Mouse (Mus musculus): Measurements from ENCODE around the gene Plxna4. TPM values are rescaled to one million over a fixed set of nuclear protein-coding genes. Genes with fewer than 3 reads are reported as not detected.
A peak's percentile ranks its signal among the peaks of the same experiment; 100 is the strongest.

The Plxna4 gene
- polyA plus RNA-seq, 1 experiment from 2014 or later: 4.1 TPM

- WGBS: 17% methylated on average over 8 of the region's 8 CpGs
- no peak overlapping the region for H3K9ac ChIP-seq (ENCODE audit: low read length)
- H3K4me1 ChIP-seq (ENCODE audit: control insufficient read depth, insufficient read depth, low read length): no peaks in the 10 kb centered on the region; the same call in 1 of the 2 replicates
- ATAC-seq (ENCODE audit: insufficient number of reproducible peaks, low FRiP score, low TSS enrichment, low read depth) (no peak), DNase-seq (ENCODE audit: low spot score) (no peak)
- no peak overlapping the region for H3K4me3 ChIP-seq (ENCODE audit: low read depth, low read length)
- no peaks in the 10 kb centered on the region for H3K27me3 ChIP-seq (ENCODE audit: control insufficient read depth, insufficient read depth, low read length)
- no peak overlapping the region for H3K27ac ChIP-seq (replicated peaks; ENCODE audit: low read depth, low read length)
- no peaks in the 10 kb centered on the region for H3K36me3 ChIP-seq (ENCODE audit: control insufficient read depth, insufficient read depth, low read length)
- no peak overlapping the region for H3K4me2 ChIP-seq (ENCODE audit: low read depth, severe bottlenecking)
- H3K9me3 ChIP-seq (ENCODE audit: control insufficient read depth, low read length): no peaks in the 10 kb centered on the region
These were observed 249.5 kb downstream of the Plxna4 start for GRCm38 (mm10) chr6:32338416-32338943.

- DNase-seq (ENCODE audit: low spot score): no peak
- no peak overlapping the region for H3K9ac ChIP-seq (ENCODE audit: low read length)
- no peaks in the 10 kb centered on the region for H3K9me3 ChIP-seq (ENCODE audit: control insufficient read depth, low read length)
- H3K27me3 ChIP-seq (ENCODE audit: control insufficient read depth, insufficient read depth, low read length): no peaks in the 10 kb centered on the region
- H3K4me2 ChIP-seq (ENCODE audit: low read depth, severe bottlenecking): no peak overlapping the region
- H3K4me1 ChIP-seq (ENCODE audit: control insufficient read depth, insufficient read depth, low read length): 0 out of 2 replicates have a peak, but pooled peaks cover 3% of the 10 kb centered on the region
- H3K36me3 ChIP-seq (ENCODE audit: control insufficient read depth, insufficient read depth, low read length): no peaks in the 10 kb centered on the region
- no peak for ATAC-seq (ENCODE audit: insufficient number of reproducible peaks, low FRiP score, low TSS enrichment, low read depth)
- H3K4me3 ChIP-seq (ENCODE audit: low read depth, low read length): no peak overlapping the region
- no peak overlapping the region for H3K27ac ChIP-seq (replicated peaks; ENCODE audit: low read depth, low read length)
These were observed 256.7 kb downstream of the Plxna4 start for GRCm38 (mm10) chr6:32331281-32331680.

GRCm38 (mm10) chr6:32330034-32330795 is 257.8 kb downstream of the Plxna4 start:
- WGBS: 74% methylated on average over 9 of the region's 9 CpGs
- DNase-seq (ENCODE audit: low spot score) (no peak), ATAC-seq (ENCODE audit: insufficient number of reproducible peaks, low FRiP score, low TSS enrichment, low read depth) (no peak)
- Histone ChIP-seq H3K4me1 (ENCODE audit: control insufficient read depth, insufficient read depth, low read length) (0 out of 2 replicates have a peak, but pooled peaks cover 3% of the 10 kb centered on the region), H3K4me3 (ENCODE audit: low read depth, low read length) (no peak overlapping the region), H3K27me3 (ENCODE audit: control insufficient read depth, insufficient read depth, low read length) (no peaks in the 10 kb centered on the region), H3K36me3 (ENCODE audit: control insufficient read depth, insufficient read depth, low read length) (no peaks in the 10 kb centered on the region), H3K9ac (ENCODE audit: low read length) (no peak overlapping the region), H3K4me2 (ENCODE audit: low read depth, severe bottlenecking) (no peak overlapping the region), H3K27ac (replicated peaks; ENCODE audit: low read depth, low read length) (no peak overlapping the region), H3K9me3 (ENCODE audit: control insufficient read depth, low read length) (no peaks in the 10 kb centered on the region)

GRCm38 (mm10) chr6:32328028-32328427 is 260.0 kb downstream of the Plxna4 start:
- H3K9ac ChIP-seq (ENCODE audit: low read length): no peak overlapping the region
- no peak overlapping the region for H3K27ac ChIP-seq (replicated peaks; ENCODE audit: low read depth, low read length)
- no peaks in the 10 kb centered on the region for H3K9me3 ChIP-seq (ENCODE audit: control insufficient read depth, low read length)
- no peak overlapping the region for H3K4me3 ChIP-seq (ENCODE audit: low read depth, low read length)
- no peaks in the 10 kb centered on the region for H3K36me3 ChIP-seq (ENCODE audit: control insufficient read depth, insufficient read depth, low read length)
- WGBS: 7% methylated on average over 8 of the region's 8 CpGs
- 0 out of 2 replicates have a peak, but pooled peaks cover 3% of the 10 kb centered on the region for H3K4me1 ChIP-seq (ENCODE audit: control insufficient read depth, insufficient read depth, low read length)
- peak; percentile 87 for DNase-seq (ENCODE audit: low spot score)
- no peak overlapping the region for H3K4me2 ChIP-seq (ENCODE audit: low read depth, severe bottlenecking)
- ATAC-seq (ENCODE audit: insufficient number of reproducible peaks, low FRiP score, low TSS enrichment, low read depth): peak; percentile 9; the same call in 1 of the 2 replicates
- H3K27me3 ChIP-seq (ENCODE audit: control insufficient read depth, insufficient read depth, low read length): no peaks in the 10 kb centered on the region

- DNase-seq (ENCODE audit: low spot score) (no peak), ATAC-seq (ENCODE audit: insufficient number of reproducible peaks, low FRiP score, low TSS enrichment, low read depth) (no peak)
- Histone ChIP-seq H3K36me3 (ENCODE audit: control insufficient read depth, insufficient read depth, low read length) (no peaks in the 10 kb centered on the region), H3K27me3 (ENCODE audit: control insufficient read depth, insufficient read depth, low read length) (no peaks in the 10 kb centered on the region), H3K27ac (replicated peaks; ENCODE audit: low read depth, low read length) (no peak overlapping the region), H3K4me3 (ENCODE audit: low read depth, low read length) (no peak overlapping the region), H3K4me1 (ENCODE audit: control insufficient read depth, insufficient read depth, low read length) (0 out of 2 replicates have a peak, but pooled peaks cover 3% of the 10 kb centered on the region), H3K9ac (ENCODE audit: low read length) (no peak overlapping the region), H3K9me3 (ENCODE audit: control insufficient read depth, low read length) (no peaks in the 10 kb centered on the region), H3K4me2 (ENCODE audit: low read depth, severe bottlenecking) (no peak overlapping the region)
- WGBS: 25% methylated on average over 5 of the region's 5 CpGs
These were observed 260.8 kb downstream of the Plxna4 start for GRCm38 (mm10) chr6:32327173-32327572.

GRCm38 (mm10) chr6:32326406-32326805 is 261.6 kb downstream of the Plxna4 start:
- Histone ChIP-seq H3K36me3 (ENCODE audit: control insufficient read depth, insufficient read depth, low read length) (no peaks in the 10 kb centered on the region), H3K4me1 (ENCODE audit: control insufficient read depth, insufficient read depth, low read length) (0 out of 2 replicates have a peak, but pooled peaks cover 3% of the 10 kb centered on the region), H3K4me2 (ENCODE audit: low read depth, severe bottlenecking) (no peak overlapping the region), H3K9me3 (ENCODE audit: control insufficient read depth, low read length) (no peaks in the 10 kb centered on the region), H3K27me3 (ENCODE audit: control insufficient read depth, insufficient read depth, low read length) (no peaks in the 10 kb centered on the region), H3K27ac (replicated peaks; ENCODE audit: low read depth, low read length) (no peak overlapping the region), H3K4me3 (ENCODE audit: low read depth, low read length) (no peak overlapping the region), H3K9ac (ENCODE audit: low read length) (no peak overlapping the region)
- no peak for DNase-seq (ENCODE audit: low spot score)
- WGBS: 87% methylated on average over 5 of the region's 5 CpGs
- no peak for ATAC-seq (ENCODE audit: insufficient number of reproducible peaks, low FRiP score, low TSS enrichment, low read depth)

GRCm38 (mm10) chr6:32325851-32326250 is 262.1 kb downstream of the Plxna4 start:
- no peaks in the 10 kb centered on the region for H3K9me3 ChIP-seq (ENCODE audit: control insufficient read depth, low read length)
- DNase-seq (ENCODE audit: low spot score): no peak
- no peak for ATAC-seq (ENCODE audit: insufficient number of reproducible peaks, low FRiP score, low TSS enrichment, low read depth)

GRCm38 (mm10) chr6:32321187-32321586 is 266.8 kb downstream of the Plxna4 start:
- no peak overlapping the region for H3K9ac ChIP-seq (ENCODE audit: low read length)
- H3K27ac ChIP-seq (replicated peaks; ENCODE audit: low read depth, low read length): no peak overlapping the region
- H3K9me3 ChIP-seq (ENCODE audit: control insufficient read depth, low read length): no peaks in the 10 kb centered on the region
- H3K27me3 ChIP-seq (ENCODE audit: control insufficient read depth, insufficient read depth, low read length): no peaks in the 10 kb centered on the region
- no peaks in the 10 kb centered on the region for H3K36me3 ChIP-seq (ENCODE audit: control insufficient read depth, insufficient read depth, low read length)
- 73% methylated on average over 3 of the region's 3 CpGs for WGBS
- DNase-seq (ENCODE audit: low spot score) (no peak), ATAC-seq (ENCODE audit: insufficient number of reproducible peaks, low FRiP score, low TSS enrichment, low read depth) (no peak)
- H3K4me1 ChIP-seq (ENCODE audit: control insufficient read depth, insufficient read depth, low read length): no peaks in the 10 kb centered on the region
- no peak overlapping the region for H3K4me3 ChIP-seq (ENCODE audit: low read depth, low read length)
- no peak overlapping the region for H3K4me2 ChIP-seq (ENCODE audit: low read depth, severe bottlenecking)

More at GRCm38 (mm10) chr6:32325851-32326250, 262.1 kb downstream of the Plxna4 start:
- 0 out of 2 replicates have a peak, but pooled peaks cover 3% of the 10 kb centered on the region for H3K4me1 ChIP-seq (ENCODE audit: control insufficient read depth, insufficient read depth, low read length)
- no peak overlapping the region for H3K27ac ChIP-seq (replicated peaks; ENCODE audit: low read depth, low read length)
- 84% methylated on average over 7 of the region's 7 CpGs for WGBS
- H3K36me3 ChIP-seq (ENCODE audit: control insufficient read depth, insufficient read depth, low read length): no peaks in the 10 kb centered on the region
- H3K9ac ChIP-seq (ENCODE audit: low read length): no peak overlapping the region
- H3K4me3 ChIP-seq (ENCODE audit: low read depth, low read length): no peak overlapping the region
- H3K4me2 ChIP-seq (ENCODE audit: low read depth, severe bottlenecking): no peak overlapping the region
- no peaks in the 10 kb centered on the region for H3K27me3 ChIP-seq (ENCODE audit: control insufficient read depth, insufficient read depth, low read length)
